Mouse (Mus musculus): Measurements from ENCODE around the gene Cab39l. TPM values are rescaled to one million over a fixed set of nuclear protein-coding genes. Genes with fewer than 3 reads are reported as not detected.

Cab39l gene
- total and polyA plus RNA-seq, 3 experiments, result 7.9 to 26.0 (median 23.8) TPM

DNA sequence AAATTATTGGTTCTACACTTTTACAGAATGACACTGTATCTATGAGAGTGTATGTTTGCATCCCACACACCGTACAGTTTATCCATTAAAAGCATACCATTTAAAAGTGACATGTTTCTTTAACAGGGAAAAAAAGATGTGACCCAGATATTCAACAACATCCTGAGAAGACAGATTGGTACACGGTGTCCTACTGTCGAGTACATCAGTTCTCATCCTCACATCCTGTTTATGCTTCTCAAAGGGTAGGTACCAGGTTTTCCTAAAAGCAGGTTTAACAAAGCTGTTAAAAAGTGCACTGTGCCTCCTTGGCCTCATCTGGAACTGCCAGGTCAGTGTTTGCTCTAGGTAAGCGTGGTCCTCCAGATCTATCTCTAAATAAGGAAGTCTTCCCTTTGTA lies 65.4 kb downstream of the Cab39l start:
- H3K4me3 ChIP-seq, result no peak overlapping the region
- H3K27ac ChIP-seq, result no peak overlapping the region
- TF ChIP-seq CTCF (IDR thresholded peaks at IDR 0.05), result no peak
- TF ChIP-seq POLR2A (IDR thresholded peaks at IDR 0.05; ENCODE audit: insufficient read depth, low read depth, low read length), result no peak
- TF ChIP-seq EP300 (IDR thresholded peaks at IDR 0.05; ENCODE audit: insufficient read depth, low read depth, low read length), result no peak
- intact Hi-C loops (cut with DNase I), result no loop called here
- H3K9ac ChIP-seq (ENCODE audit: low read depth, low read length), result no peak overlapping the region
- H3K79me2 ChIP-seq (replicated peaks; ENCODE audit: control insufficient read depth, insufficient read depth, low read length), result no peaks in the 10 kb centered on the region
- 78% methylated on average over 4 of the region's 4 CpGs for WGBS
- no peaks in the 10 kb centered on the region for H3K27me3 ChIP-seq (ENCODE audit: control insufficient read depth, insufficient read depth, low read length)
- no peaks in the 10 kb centered on the region for H3K4me1 ChIP-seq (ENCODE audit: control insufficient read depth, insufficient read depth, low read length)
- DNase-seq, result no peak
- H3K36me3 ChIP-seq (ENCODE audit: control insufficient read depth, insufficient read depth, low read length), result no peaks in the 10 kb centered on the region; the same call in none of the 2 replicates

DNA sequence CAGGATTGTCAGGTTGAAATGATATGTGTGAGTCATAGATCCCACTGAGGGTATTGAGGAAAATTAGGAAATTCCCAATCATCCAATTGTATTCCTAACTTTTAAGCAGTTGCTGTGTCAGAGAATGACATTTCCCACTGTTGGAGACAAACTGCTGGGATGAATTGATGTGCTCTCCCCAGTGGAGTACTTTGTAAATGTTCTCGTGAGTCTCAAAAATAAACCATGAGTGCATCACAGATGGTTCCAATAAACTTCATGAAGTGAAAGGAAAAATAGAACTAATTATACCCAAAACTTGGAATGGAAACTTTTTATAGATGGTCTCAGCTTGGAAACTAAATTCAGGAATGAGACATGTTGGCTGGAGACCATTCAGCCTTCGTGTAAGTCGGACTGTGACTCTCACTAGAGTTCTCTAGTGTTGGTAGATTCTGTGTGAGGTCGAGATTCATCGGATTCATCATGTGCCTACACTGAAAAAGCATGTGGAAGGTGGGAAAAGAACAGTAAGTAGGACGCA lies 73.2 kb downstream of the Cab39l start:
- Histone ChIP-seq H3K9ac (ENCODE audit: low read depth, low read length) (no peak overlapping the region), H3K79me2 (replicated peaks; ENCODE audit: control insufficient read depth, insufficient read depth, low read length) (no peaks in the 10 kb centered on the region), H3K27me3 (ENCODE audit: control insufficient read depth, insufficient read depth, low read length) (no peaks in the 10 kb centered on the region), H3K4me1 (ENCODE audit: control insufficient read depth, insufficient read depth, low read length) (peaks cover 2% of the 10 kb centered on the region), H3K4me3 (no peak overlapping the region), H3K36me3 (ENCODE audit: control insufficient read depth, insufficient read depth, low read length) (peaks cover 7% of the 10 kb centered on the region), H3K27ac (no peak overlapping the region)
- no peak for DNase-seq
- TF ChIP-seq CTCF (IDR thresholded peaks at IDR 0.05), result no peak
- TF ChIP-seq POLR2A (IDR thresholded peaks at IDR 0.05; ENCODE audit: insufficient read depth, low read depth, low read length), result no peak
- TF ChIP-seq EP300 (IDR thresholded peaks at IDR 0.05; ENCODE audit: insufficient read depth, low read depth, low read length), result no peak
- 85% methylated on average over 6 of the region's 6 CpGs for WGBS
- intact Hi-C loops (cut with DNase I), result no loop called here

DNA sequence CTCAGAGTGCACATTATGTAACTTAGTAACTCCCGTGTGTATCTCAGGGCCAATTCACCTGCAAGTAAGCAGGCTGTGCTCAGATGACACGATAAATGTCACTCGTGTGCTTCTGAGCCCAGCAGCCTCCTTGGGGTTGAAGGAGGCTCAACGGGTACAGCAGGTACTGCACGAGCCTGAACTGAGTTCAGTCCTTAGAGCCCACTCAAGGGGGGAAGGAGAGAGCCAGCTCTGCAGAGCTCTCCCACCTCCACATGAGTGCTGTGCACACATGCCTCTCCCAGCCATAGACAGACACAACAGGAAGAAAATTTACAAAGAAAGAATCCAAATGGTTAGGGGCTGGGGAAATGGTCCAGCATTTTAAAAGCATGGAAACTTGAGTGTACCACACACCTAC lies 85.1 kb downstream of the Cab39l start:
- H3K36me3 ChIP-seq (ENCODE audit: control insufficient read depth, insufficient read depth, low read length), result no peaks in the 10 kb centered on the region
- H3K79me2 ChIP-seq (replicated peaks; ENCODE audit: control insufficient read depth, insufficient read depth, low read length), result no peaks in the 10 kb centered on the region
- no peaks in the 10 kb centered on the region for H3K4me1 ChIP-seq (ENCODE audit: control insufficient read depth, insufficient read depth, low read length)
- 85% methylated on average over 5 of the region's 5 CpGs for WGBS
- H3K4me3 ChIP-seq, result no peak overlapping the region
- intact Hi-C loops (cut with DNase I), result no loop called here
- no peak for DNase-seq
- no peaks in the 10 kb centered on the region for H3K27me3 ChIP-seq (ENCODE audit: control insufficient read depth, insufficient read depth, low read length)
- TF ChIP-seq EP300 (IDR thresholded peaks at IDR 0.05; ENCODE audit: insufficient read depth, low read depth, low read length), result no peak
- H3K9ac ChIP-seq (ENCODE audit: low read depth, low read length), result no peak overlapping the region
- H3K27ac ChIP-seq, result no peak overlapping the region

DNA sequence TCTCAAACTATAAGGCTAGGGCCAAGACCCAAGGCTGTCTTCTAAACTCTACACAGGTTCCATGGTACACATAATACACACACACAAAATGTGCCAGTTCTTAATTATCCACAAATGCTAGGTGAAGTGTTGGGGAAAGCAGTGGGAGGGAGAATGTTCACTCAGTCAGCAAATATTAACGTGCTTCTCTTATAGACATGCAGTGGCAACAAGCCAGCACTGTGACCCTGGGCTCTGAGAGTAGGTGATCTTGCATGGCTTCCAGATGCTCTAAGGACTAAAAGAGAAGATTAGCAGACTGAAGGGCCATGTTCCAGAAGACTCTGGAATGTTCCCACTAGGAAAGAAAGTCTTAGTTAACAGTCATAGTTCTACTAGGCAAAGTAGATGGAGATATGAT lies 90.0 kb downstream of the Cab39l start:
- TF ChIP-seq CTCF (IDR thresholded peaks at IDR 0.05), result no peak
- no peak for TF ChIP-seq POLR2A (IDR thresholded peaks at IDR 0.05; ENCODE audit: insufficient read depth, low read depth, low read length)
- no peak for TF ChIP-seq EP300 (IDR thresholded peaks at IDR 0.05; ENCODE audit: insufficient read depth, low read depth, low read length)

DNA sequence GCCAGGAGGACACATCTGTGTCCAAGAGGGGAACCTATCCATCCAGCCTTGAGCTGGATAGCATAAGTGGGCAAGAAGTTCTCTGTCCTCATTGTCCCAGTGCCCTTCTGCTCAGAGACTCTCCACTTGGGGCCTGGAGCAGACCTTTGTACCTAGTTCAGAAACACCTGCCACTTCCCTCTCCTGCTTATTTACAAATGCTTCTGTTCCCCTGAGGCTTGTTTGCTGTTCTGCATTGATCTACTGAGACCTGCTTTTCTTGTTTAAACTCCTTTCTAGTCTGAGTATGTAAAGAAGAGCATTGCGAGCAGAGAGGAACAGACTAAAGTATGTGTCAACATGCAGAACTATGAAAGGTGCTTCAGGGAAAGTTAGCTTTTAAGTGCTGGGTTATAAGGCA lies 92.2 kb downstream of the Cab39l start:
- TF ChIP-seq POLR2A (IDR thresholded peaks at IDR 0.05; ENCODE audit: insufficient read depth, low read depth, low read length) (no peak), EP300 (IDR thresholded peaks at IDR 0.05; ENCODE audit: insufficient read depth, low read depth, low read length) (no peak), CTCF (IDR thresholded peaks at IDR 0.05) (no peak)
- no peaks in the 10 kb centered on the region for H3K27me3 ChIP-seq (ENCODE audit: control insufficient read depth, insufficient read depth, low read length)
- H3K9ac ChIP-seq (ENCODE audit: low read depth, low read length), result no peak overlapping the region
- 91% methylated on average over 1 of the region's 1 CpGs for WGBS
- H3K4me3 ChIP-seq, result no peak overlapping the region
- no peak overlapping the region for H3K27ac ChIP-seq
- intact Hi-C loops (cut with DNase I), result no loop called here
- no peaks in the 10 kb centered on the region; the same call in 1 of the 2 replicates for H3K4me1 ChIP-seq (ENCODE audit: control insufficient read depth, insufficient read depth, low read length)
- no peaks in the 10 kb centered on the region for H3K36me3 ChIP-seq (ENCODE audit: control insufficient read depth, insufficient read depth, low read length)
- DNase-seq, result no peak
- no peaks in the 10 kb centered on the region for H3K79me2 ChIP-seq (replicated peaks; ENCODE audit: control insufficient read depth, insufficient read depth, low read length)

More for the DNA sequence above, 90.0 kb downstream of the Cab39l start:
- H3K4me1 ChIP-seq (ENCODE audit: control insufficient read depth, insufficient read depth, low read length), result no peaks in the 10 kb centered on the region; the same call in 1 of the 2 replicates
- intact Hi-C loops (cut with DNase I), result no loop called here
- no peaks in the 10 kb centered on the region for H3K36me3 ChIP-seq (ENCODE audit: control insufficient read depth, insufficient read depth, low read length)
- 76% methylated on average over 1 of the region's 1 CpGs for WGBS
- H3K4me3 ChIP-seq, result no peak overlapping the region
- H3K9ac ChIP-seq (ENCODE audit: low read depth, low read length), result no peak overlapping the region
- DNase-seq, result no peak
- H3K27ac ChIP-seq, result no peak overlapping the region
- no peaks in the 10 kb centered on the region for H3K79me2 ChIP-seq (replicated peaks; ENCODE audit: control insufficient read depth, insufficient read depth, low read length)
- no peaks in the 10 kb centered on the region for H3K27me3 ChIP-seq (ENCODE audit: control insufficient read depth, insufficient read depth, low read length)

DNA sequence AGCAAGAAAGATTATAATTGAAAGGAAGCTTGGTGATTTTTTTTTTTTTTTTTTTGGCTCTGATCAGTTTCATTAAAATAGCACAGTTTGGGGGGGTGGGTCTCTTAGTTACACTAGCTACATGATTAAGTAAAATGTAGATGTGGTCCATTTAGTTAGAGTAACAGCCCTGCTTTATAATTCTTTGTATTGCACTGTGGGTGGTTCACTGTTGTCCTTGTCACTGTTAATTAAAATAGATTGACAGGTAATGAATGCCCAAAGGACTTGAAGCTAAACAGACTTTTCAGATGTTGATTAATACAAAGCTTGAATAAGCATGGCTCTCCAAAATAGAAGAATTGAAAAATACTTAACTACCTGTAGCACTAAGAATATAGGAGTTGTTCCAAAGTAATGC lies 93.1 kb downstream of the Cab39l start:
- DNase-seq, result no peak
- Histone ChIP-seq H3K4me1 (ENCODE audit: control insufficient read depth, insufficient read depth, low read length) (no peaks in the 10 kb centered on the region; the same call in 1 of the 2 replicates), H3K27me3 (ENCODE audit: control insufficient read depth, insufficient read depth, low read length) (no peaks in the 10 kb centered on the region), H3K79me2 (replicated peaks; ENCODE audit: control insufficient read depth, insufficient read depth, low read length) (no peaks in the 10 kb centered on the region), H3K4me3 (no peak overlapping the region), H3K27ac (no peak overlapping the region), H3K36me3 (ENCODE audit: control insufficient read depth, insufficient read depth, low read length) (no peaks in the 10 kb centered on the region), H3K9ac (ENCODE audit: low read depth, low read length) (no peak overlapping the region)
- TF ChIP-seq EP300 (IDR thresholded peaks at IDR 0.05; ENCODE audit: insufficient read depth, low read depth, low read length), result no peak
- TF ChIP-seq POLR2A (IDR thresholded peaks at IDR 0.05; ENCODE audit: insufficient read depth, low read depth, low read length), result no peak
- TF ChIP-seq CTCF (IDR thresholded peaks at IDR 0.05), result no peak
- intact Hi-C loops (cut with DNase I), result no loop called here

All from heart, adult 2 months (tissue).